Mouse (Mus musculus) thymus, postnatal 0 days (tissue): ENCODE results near the gene Fahd1. TPM values are rescaled to one million over a fixed set of nuclear protein-coding genes. Genes with fewer than 3 reads are reported as not detected.

ENCODE experiments used
- polyA plus RNA-seq: library from polyadenylated mRNA; unstranded; fragments of >200 nt; fragmentation: Nextera tagmentation; extraction: Ambion mirVana; gene quantifications from 2 replicates; pipeline ENCODE4 v1.2.1, GENCODE M21; 2015

The Fahd1 gene
- polyA plus RNA-seq, 1 experiment from 2014 or later = 11.0 TPM

Other genes starting within 250 kb of the Fahd1 start
- 25.0 and 26.0 TPM in 2 replicates for gene Tsc2, start 217.7 kb downstream of the Fahd1 start, polyA plus RNA-seq
- 8.2 and 10.4 TPM in 2 replicates for gene Nthl1, start 217.7 kb downstream of the Fahd1 start, polyA plus RNA-seq
- 11.3 and 11.9 TPM in 2 replicates for gene Slc9a3r2, start 200.0 kb downstream of the Fahd1 start, polyA plus RNA-seq
- 0.21 TPM in 1 of 2 replicates, not detected in the other for gene Npw, start 191.9 kb downstream of the Fahd1 start, polyA plus RNA-seq
- gene Zfp598, start 180.7 kb downstream of the Fahd1 start, polyA plus RNA-seq = 11.6 and 14.5 TPM in 2 replicates
- gene Syngr3, start 160.4 kb downstream of the Fahd1 start, polyA plus RNA-seq = 0.09 and 0.13 TPM in 2 replicates
- gene Gfer, start 154.2 kb downstream of the Fahd1 start, polyA plus RNA-seq = 36.0 and 36.2 TPM in 2 replicates
- 2.3 and 3.0 TPM in 2 replicates for gene Noxo1, start 154.1 kb downstream of the Fahd1 start, polyA plus RNA-seq
- 65.9 TPM in 2 replicates for gene Tbl3, start 142.7 kb downstream of the Fahd1 start, polyA plus RNA-seq
- gene Rnf151, start 132.3 kb downstream of the Fahd1 start, polyA plus RNA-seq = 0.13 TPM in 1 of 2 replicates, not detected in the other
- 1,372 and 1,374 TPM in 2 replicates for gene Rps2, start 132.2 kb downstream of the Fahd1 start, polyA plus RNA-seq
- gene Ndufb10, start 125.9 kb downstream of the Fahd1 start, polyA plus RNA-seq = 304 and 335 TPM in 2 replicates
- 0.82 and 1.6 TPM in 2 replicates for gene Rpl3l, start 122.5 kb downstream of the Fahd1 start, polyA plus RNA-seq
- gene Msrb1, start 113.7 kb downstream of the Fahd1 start, polyA plus RNA-seq = 48.7 and 53.4 TPM in 2 replicates
- gene Hs3st6, start 97.4 kb downstream of the Fahd1 start, polyA plus RNA-seq = 0.25 and 0.40 TPM in 2 replicates
- 0.17 and 0.23 TPM in 2 replicates for gene Meiob, start 46.1 kb downstream of the Fahd1 start, polyA plus RNA-seq
- gene Hagh, start 10.2 kb downstream of the Fahd1 start, polyA plus RNA-seq = 65.8 and 74.0 TPM in 2 replicates
- 2.1 and 2.4 TPM in 2 replicates for gene Igfals, start 15.6 kb upstream of the Fahd1 start, polyA plus RNA-seq
- gene Nubp2, start 36.0 kb upstream of the Fahd1 start, polyA plus RNA-seq = 109 and 112 TPM in 2 replicates
- 89.2 and 97.8 TPM in 2 replicates for gene Spsb3, start 36.3 kb upstream of the Fahd1 start, polyA plus RNA-seq
- gene Eme2, start 44.7 kb upstream of the Fahd1 start, polyA plus RNA-seq = 19.9 and 24.9 TPM in 2 replicates
- 128 and 136 TPM in 2 replicates for gene Mrps34, start 44.8 kb upstream of the Fahd1 start, polyA plus RNA-seq
- 47.7 and 57.2 TPM in 2 replicates for gene Nme3, start 46.1 kb upstream of the Fahd1 start, polyA plus RNA-seq
- 15.3 and 18.3 TPM in 2 replicates for gene Mapk8ip3, start 86.6 kb upstream of the Fahd1 start, polyA plus RNA-seq
- 54.0 and 55.2 TPM in 2 replicates for gene Jpt2, start 110.3 kb upstream of the Fahd1 start, polyA plus RNA-seq
- 4.7 and 5.4 TPM in 2 replicates for gene Cramp1l, start 165.4 kb upstream of the Fahd1 start, polyA plus RNA-seq
- 10.6 and 11.7 TPM in 2 replicates for gene Ift140, start 165.7 kb upstream of the Fahd1 start, polyA plus RNA-seq
- gene Tmem204, start 233.2 kb upstream of the Fahd1 start, polyA plus RNA-seq = 5.5 and 6.0 TPM in 2 replicates